10 mouse cellular contexts compared by ENCODE assay signal in the genomic region with DNA sequence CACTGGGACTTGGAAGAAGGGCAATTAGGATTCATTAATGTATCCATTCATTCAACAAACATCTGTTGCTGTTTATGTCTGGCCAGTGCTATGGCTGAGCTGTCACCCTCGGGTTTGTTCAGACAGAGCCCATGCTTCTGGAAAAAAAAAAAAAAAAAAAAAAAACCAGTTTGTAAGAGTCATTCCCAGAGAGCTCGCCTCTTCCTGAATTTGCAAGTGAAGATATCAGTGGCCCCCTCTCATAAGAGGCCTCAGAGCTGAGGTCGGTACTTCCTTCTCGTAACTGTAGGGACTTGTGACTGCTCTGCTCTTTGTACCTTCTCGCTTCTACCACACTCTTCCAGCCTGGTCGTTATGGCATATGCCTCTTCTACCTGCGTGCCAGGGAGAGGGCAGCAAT. TPM values are rescaled to one million over a fixed set of nuclear protein-coding genes. Genes with fewer than 3 reads are reported as not detected.
DNase-seq lines count a peak whose midpoint lies in the region; ATAC-seq and TF ChIP-seq lines count a peak whose summit lies in the region.
"Had no signal": no experiment of that assay in that cellular context is flagged by ENCODE, and none has a peak within 500 bp of the region (broad histone marks: within the 10 kb centered on the region; RNA-seq: fewer than 3 reads in every experiment).

No protein-coding gene starts in this region.

- H3K4me2 ChIP-seq in forebrain, embryonic 13.5 days: 0 out of 2 replicates have a peak overlapping the region, but pooled peaks have one; percentile 70
- H3K4me2 ChIP-seq in forebrain, embryonic 12.5 days: no peak overlapping the region

- H3K9ac ChIP-seq in forebrain, embryonic 13.5 days: no peak overlapping the region
- H3K9ac ChIP-seq in forebrain, embryonic 12.5 days: no peak overlapping the region

- no peak for TF ChIP-seq POLR2A in lung, adult 2 months (IDR thresholded peaks at IDR 0.05; ENCODE audit: borderline replicate concordance, extremely low read depth, low read depth, low read length)

- 0 out of 2 replicates have a peak, but pooled peaks cover 7% of the 10 kb centered on the region for H3K4me1 ChIP-seq in forebrain, embryonic 13.5 days
- peaks cover 11% of the 10 kb centered on the region; the same call in 1 of the 2 replicates for H3K4me1 ChIP-seq in forebrain, embryonic 12.5 days
- H3K4me1 ChIP-seq in lung, adult 2 months (ENCODE audit: control insufficient read depth, insufficient read depth, low read length): peaks cover 14% of the 10 kb centered on the region
- H3K4me1 ChIP-seq in brown adipose tissue, adult 24 weeks (ENCODE audit: control insufficient read depth, insufficient read depth, insufficient read length, low read length): peaks cover 2% of the 10 kb centered on the region; the same call in 1 of the 2 replicates

- no peak overlapping the region for H3K4me3 ChIP-seq in forebrain, embryonic 13.5 days
- H3K4me3 ChIP-seq in forebrain, embryonic 12.5 days (replicated peaks): no peak overlapping the region
- H3K4me3 ChIP-seq in lung, adult 2 months (replicated peaks; ENCODE audit: extremely low read depth, low read depth, low read length): peak overlapping the region; percentile 14
- peak overlapping the region; percentile 63; the same call in 1 of the 2 replicates for H3K4me3 ChIP-seq in brown adipose tissue, adult 24 weeks (ENCODE audit: insufficient read depth, low read depth, low read length)

- ATAC-seq in forebrain, embryonic 13.5 days: no peak
- ATAC-seq in forebrain, embryonic 12.5 days (ENCODE audit: low FRiP score): no peak
- ATAC-seq in megakaryocyte-erythroid progenitor cell, adult 5-6 weeks (replicated peaks; ENCODE audit: low FRiP score, low TSS enrichment, poor library complexity, severe bottlenecking): peak; percentile 42

- no peak overlapping the region for H3K27ac ChIP-seq in forebrain, embryonic 13.5 days
- H3K27ac ChIP-seq in forebrain, embryonic 12.5 days: no peak overlapping the region
- H3K27ac ChIP-seq in brown adipose tissue, adult 24 weeks (replicated peaks; ENCODE audit: low read depth, low read length): no peak overlapping the region

- H3K36me3 ChIP-seq in forebrain, embryonic 13.5 days (ENCODE audit: poor library complexity, severe bottlenecking): no peaks in the 10 kb centered on the region
- H3K36me3 ChIP-seq in forebrain, embryonic 12.5 days (replicated peaks): no peaks in the 10 kb centered on the region

- H3K9me3 ChIP-seq in forebrain, embryonic 13.5 days (replicated peaks): no peaks in the 10 kb centered on the region
- H3K9me3 ChIP-seq in forebrain, embryonic 12.5 days: no peaks in the 10 kb centered on the region

- H3K27me3 ChIP-seq in forebrain, embryonic 13.5 days: peaks cover 11% of the 10 kb centered on the region; the same call in 1 of the 2 replicates
- 0 out of 2 replicates have a peak, but pooled peaks cover 13% of the 10 kb centered on the region for H3K27me3 ChIP-seq in forebrain, embryonic 12.5 days

- WGBS in forebrain, embryonic 13.5 days: 73% methylated on average over 7 of the region's 7 CpGs
- WGBS in forebrain, embryonic 12.5 days: 76% methylated on average over 7 of the region's 7 CpGs
- WGBS in lung, adult 2 months: 47% methylated on average over 7 of the region's 7 CpGs

- DNase-seq in lung, adult 2 months: no peak
- no peak for DNase-seq in lung, postnatal 10 days
- no peak for DNase-seq in right cerebral cortex, postnatal 36 days (ENCODE audit: low spot score in 2 of 2)
- DNase-seq in left cerebral cortex, adult 18-20 months (ENCODE audit: low spot score in 2 of 2): no peak
- DNase-seq: adrenal gland, postnatal 25 days; kidney, postnatal 36 days had no signal

- TF ChIP-seq CTCF in lung, adult 2 months (IDR thresholded peaks at IDR 0.05; ENCODE audit: insufficient read depth, low read length): no peak

RNA-seq across cellular contexts. Expression of a gene that starts 1.1 kb away (rescaled TPM):
- polyA plus RNA-seq in forebrain, embryonic 13.5 days (2015; fragmentation: Nextera tagmentation; extraction: Ambion mirVana): 0.25 and 0.55 TPM in 2 replicates
- 0.49 and 0.59 TPM in 2 replicates for polyA plus RNA-seq in forebrain, embryonic 12.5 days (2016; fragmentation: Nextera tagmentation; extraction: Ambion mirVana)
- 8.7 and 12.7 TPM in 2 replicates for polyA plus RNA-seq in lung, adult 2 months (2012; rRNA removed)
- polyA plus RNA-seq in brown adipose tissue, adult 24 weeks (2012; ENCODE audit: insufficient read depth, insufficient read length, missing spikeins): 4.4 and 4.5 TPM in 2 replicates
- 13.9 and 15.1 TPM in 2 replicates for total RNA-seq in megakaryocyte-erythroid progenitor cell, adult 5-6 weeks (2014; fragmentation: Nextera tagmentation)
- 4.7 and 13.1 TPM in 2 replicates for total RNA-seq in megakaryocyte-erythroid progenitor cell, adult 5-6 weeks (2017)
- under 1 TPM; 0.30 to 0.70 TPM for total RNA-seq in left cerebral cortex, adult 18-20 months (2021)

Comparison
In these comparisons a context has a peak if more than half of its experiments do, and no peak if none do; other contexts are left out.
1. H3K4me3 ChIP-seq: peak in lung, adult 2 months (single experiment) and brown adipose tissue, adult 24 weeks (single experiment); none in forebrain, embryonic 13.5 days (single experiment) and forebrain, embryonic 12.5 days (single experiment).